Mouse (Mus musculus) small intestine, adult 2 months (tissue): ENCODE measurements around the gene Cdh13.

ENCODE experiments used
- CTCF ChIP-seq: fragments of 200-500 bp; IDR thresholded peaks from 2 replicates; pipeline ENCODE4 v1.5.1; 2012; ENCODE audit warnings: low read depth, mild to moderate bottlenecking, control low read depth, inconsistent platforms, low read length, moderate library complexity, mixed read lengths; ENCODE audit not compliant: insufficient replicate concordance, insufficient read length; ENCODE audit errors: extremely low read depth
- POLR2A ChIP-seq: fragments of 200-500 bp; IDR thresholded peaks from 2 replicates; pipeline ENCODE4 v1.6.1; 2012; ENCODE audit warnings: low read depth, mild to moderate bottlenecking, control low read depth, inconsistent platforms, low read length, moderate library complexity

- no peak for TF ChIP-seq POLR2A
- no peak for TF ChIP-seq CTCF
These were observed 1077.3 kb downstream of the Cdh13 start for GRCm38 (mm10) chr8:119360686-119361295.
